Mouse (Mus musculus): Measurements from ENCODE around the gene Nptx1.

DNA sequence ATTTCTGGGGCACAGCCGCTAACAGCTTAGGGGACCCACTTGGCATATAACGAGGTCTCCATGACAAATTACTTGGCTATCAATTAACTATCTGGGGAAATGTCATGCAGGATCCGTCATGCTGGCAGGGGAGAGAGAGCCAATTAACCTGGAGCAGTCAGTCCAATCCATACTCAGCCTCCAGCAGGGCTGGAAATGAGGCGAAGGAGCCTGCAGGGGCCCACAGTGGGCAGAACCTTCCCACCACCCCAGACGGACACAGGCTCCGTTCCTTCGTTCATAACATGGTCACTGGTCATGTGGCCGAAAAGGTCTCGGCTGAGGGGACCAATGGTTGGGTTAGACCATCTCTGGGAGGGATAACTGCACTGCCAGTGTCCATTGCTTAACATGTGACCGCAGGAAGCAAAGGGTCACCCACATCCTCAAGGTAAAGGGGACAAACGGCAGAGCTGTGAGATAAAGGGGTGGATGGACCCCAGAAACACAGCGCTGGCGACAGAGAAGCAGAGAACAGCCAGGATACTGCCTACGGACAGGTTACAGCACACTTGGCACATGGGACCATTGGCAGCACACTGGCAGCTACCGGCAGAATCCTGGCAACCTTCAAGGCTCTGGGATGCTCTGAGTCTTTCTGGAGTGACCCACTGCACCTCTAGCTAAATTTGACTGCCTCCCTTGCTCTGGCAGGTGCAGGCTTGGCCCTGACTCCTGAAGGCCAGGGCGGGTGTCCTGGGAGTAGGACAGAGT lies 33.3 kb downstream of the Nptx1 start:
- TF ChIP-seq FLI1 (IDR thresholded peaks at IDR 0.05; ENCODE audit: low read length) (no peak), GATA1 (IDR thresholded peaks at IDR 0.05; ENCODE audit: borderline replicate concordance, low read length) (no peak)

Measured in megakaryocyte, embryonic 14.5 days (primary cell).